8 mouse cellular contexts compared by ENCODE assay signal in the genomic region with DNA sequence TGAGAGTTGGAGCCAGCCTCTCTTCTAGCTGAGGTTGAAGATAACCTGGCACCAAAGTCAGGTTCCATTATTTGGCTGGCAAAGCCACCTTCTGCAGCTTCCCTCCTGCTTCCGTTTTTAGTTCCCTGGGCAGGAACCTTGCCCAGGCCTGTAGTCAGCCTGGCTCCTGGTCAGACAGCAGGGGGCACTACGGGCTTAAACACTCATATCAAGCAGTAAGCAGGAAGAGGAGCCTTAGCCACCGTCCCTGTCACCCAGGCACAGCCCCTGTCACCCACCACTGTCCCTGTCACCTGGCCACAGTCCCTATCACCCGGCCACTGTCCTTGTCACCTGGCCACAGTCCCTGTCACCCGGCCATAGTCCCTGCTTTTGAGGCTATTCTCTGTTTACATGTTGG.
A peak's percentile ranks its signal among the peaks of the same experiment; 100 is the strongest.
DNase-seq lines count a peak whose midpoint lies in the region; ATAC-seq and TF ChIP-seq lines count a peak whose summit lies in the region.

No protein-coding gene starts in this region.

- peak; percentile 78 for TF ChIP-seq CTCF in intestine, postnatal 0 days (IDR thresholded peaks at IDR 0.05; ENCODE audit: low read depth)

- H3K36me3 ChIP-seq in embryonic facial prominence, embryonic 14.5 days (ENCODE audit: control insufficient read depth, insufficient read depth, low read length) = no peaks in the 10 kb centered on the region
- no peaks in the 10 kb centered on the region for H3K36me3 ChIP-seq in embryonic facial prominence, embryonic 10.5 days (replicated peaks)
- no peaks in the 10 kb centered on the region for H3K36me3 ChIP-seq in intestine, postnatal 0 days (ENCODE audit: control insufficient read depth, insufficient read depth)
- no peaks in the 10 kb centered on the region for H3K36me3 ChIP-seq in megakaryocyte, embryonic 14.5 days (replicated peaks; ENCODE audit: low read length)
- no peaks in the 10 kb centered on the region for H3K36me3 ChIP-seq in forebrain, embryonic 12.5 days (replicated peaks)

- no peak for ATAC-seq in embryonic facial prominence, embryonic 14.5 days (ENCODE audit: low read depth)
- ATAC-seq in intestine, postnatal 0 days = no peak
- ATAC-seq in forebrain, embryonic 12.5 days (ENCODE audit: low FRiP score) = no peak

- DNase-seq in embryonic facial prominence, embryonic 14.5 days (ENCODE audit: low spot score) = peak; percentile 50
- DNase-seq in embryonic facial prominence, embryonic 10.5 days (ENCODE audit: low spot score) = no peak
- DNase-seq in right cerebral cortex, postnatal 4 days = peak; percentile 40
- DNase-seq in right cerebral cortex, adult 18-20 months = no peak
- DNase-seq in cerebellum, postnatal 25 days = peak; percentile 88 to 92

- no peaks in the 10 kb centered on the region for H3K4me1 ChIP-seq in embryonic facial prominence, embryonic 14.5 days (ENCODE audit: control insufficient read depth, insufficient read depth, low read length)
- H3K4me1 ChIP-seq in embryonic facial prominence, embryonic 10.5 days = peaks cover 3% of the 10 kb centered on the region; the same call in 1 of the 2 replicates
- no peaks in the 10 kb centered on the region for H3K4me1 ChIP-seq in intestine, postnatal 0 days (replicated peaks; ENCODE audit: control insufficient read depth, insufficient read depth, low read length)
- H3K4me1 ChIP-seq in megakaryocyte, embryonic 14.5 days = peaks cover 20% of the 10 kb centered on the region
- no peaks in the 10 kb centered on the region for H3K4me1 ChIP-seq in forebrain, embryonic 12.5 days

- H3K4me2 ChIP-seq in embryonic facial prominence, embryonic 14.5 days (ENCODE audit: low read depth, low read length) = no peak overlapping the region
- H3K4me2 ChIP-seq in intestine, postnatal 0 days (replicated peaks; ENCODE audit: low read depth) = no peak overlapping the region
- no peak overlapping the region for H3K4me2 ChIP-seq in forebrain, embryonic 12.5 days

- WGBS in embryonic facial prominence, embryonic 14.5 days = 55% methylated on average over 5 of the region's 5 CpGs
- 45% methylated on average over 5 of the region's 5 CpGs for WGBS in embryonic facial prominence, embryonic 10.5 days
- 51% methylated on average over 5 of the region's 5 CpGs for WGBS in intestine, postnatal 0 days
- 59% methylated on average over 5 of the region's 5 CpGs for WGBS in forebrain, embryonic 12.5 days

- H3K9ac ChIP-seq in embryonic facial prominence, embryonic 14.5 days (ENCODE audit: low read depth, low read length) = no peak overlapping the region
- H3K9ac ChIP-seq in intestine, postnatal 0 days (ENCODE audit: low read depth, low read length) = no peak overlapping the region
- H3K9ac ChIP-seq in forebrain, embryonic 12.5 days = no peak overlapping the region

- H3K4me3 ChIP-seq in embryonic facial prominence, embryonic 14.5 days (ENCODE audit: low read depth, low read length) = no peak overlapping the region
- no peak overlapping the region for H3K4me3 ChIP-seq in embryonic facial prominence, embryonic 10.5 days
- no peak overlapping the region for H3K4me3 ChIP-seq in intestine, postnatal 0 days (ENCODE audit: low read depth, low read length)
- peak overlapping the region; percentile 80 for H3K4me3 ChIP-seq in megakaryocyte, embryonic 14.5 days (replicated peaks)
- H3K4me3 ChIP-seq in forebrain, embryonic 12.5 days (replicated peaks) = no peak overlapping the region

- no peaks in the 10 kb centered on the region for H3K27me3 ChIP-seq in embryonic facial prominence, embryonic 14.5 days (replicated peaks; ENCODE audit: control insufficient read depth, insufficient read depth, low read length)
- H3K27me3 ChIP-seq in embryonic facial prominence, embryonic 10.5 days (replicated peaks; ENCODE audit: low read depth, poor library complexity, severe bottlenecking) = 0 out of 2 replicates have a peak, but pooled peaks cover 5% of the 10 kb centered on the region
- no peaks in the 10 kb centered on the region for H3K27me3 ChIP-seq in intestine, postnatal 0 days (replicated peaks; ENCODE audit: control insufficient read depth, insufficient read depth, low read length)
- H3K27me3 ChIP-seq in megakaryocyte, embryonic 14.5 days (replicated peaks) = peaks cover 78% of the 10 kb centered on the region
- H3K27me3 ChIP-seq in forebrain, embryonic 12.5 days = peaks cover 4% of the 10 kb centered on the region; the same call in 1 of the 2 replicates

- no peaks in the 10 kb centered on the region for H3K9me3 ChIP-seq in embryonic facial prominence, embryonic 14.5 days (ENCODE audit: control insufficient read depth, low read length)
- H3K9me3 ChIP-seq in embryonic facial prominence, embryonic 10.5 days = no peaks in the 10 kb centered on the region
- H3K9me3 ChIP-seq in intestine, postnatal 0 days (ENCODE audit: control insufficient read depth) = no peaks in the 10 kb centered on the region
- no peaks in the 10 kb centered on the region for H3K9me3 ChIP-seq in megakaryocyte, embryonic 14.5 days
- no peaks in the 10 kb centered on the region for H3K9me3 ChIP-seq in forebrain, embryonic 12.5 days

- no peak overlapping the region for H3K27ac ChIP-seq in embryonic facial prominence, embryonic 14.5 days (replicated peaks; ENCODE audit: low read depth, low read length)
- no peak overlapping the region for H3K27ac ChIP-seq in embryonic facial prominence, embryonic 10.5 days (replicated peaks)
- no peak overlapping the region for H3K27ac ChIP-seq in intestine, postnatal 0 days (ENCODE audit: low read depth, low read length)
- no peak overlapping the region for H3K27ac ChIP-seq in forebrain, embryonic 12.5 days

Comparison
In these comparisons a context has a peak if more than half of its experiments do, and no peak if none do; other contexts are left out.
1. DNase-seq: peak in embryonic facial prominence, embryonic 14.5 days (single experiment), right cerebral cortex, postnatal 4 days (single experiment) and cerebellum, postnatal 25 days (2 of 2); none in embryonic facial prominence, embryonic 10.5 days (single experiment) and right cerebral cortex, adult 18-20 months (single experiment).